Mouse (Mus musculus) limb, embryonic 11.5 days (tissue): Measurements from ENCODE around the gene Dirc2. TPM values are rescaled to one million over a fixed set of nuclear protein-coding genes. Genes with fewer than 3 reads are reported as not detected.

Source experiments
- ATAC-seq: fragments of 200-750 bp; cut with Nextera tagmentation; 2 replicates; pipeline ENCODE4 v1.8.0; 2017; ENCODE audit warnings: low read depth; ENCODE audit not compliant: insufficient number of reproducible peaks, low FRiP score, low TSS enrichment
- DNase-seq: peaks from one replicate; pipeline ENCODE4 v3.0.0-alpha.2; 2015; ENCODE audit warnings: low spot score
- H3K27ac ChIP-seq: fragments of 300-500 bp; sonication (generic); replicated peaks from 2 replicates; pipeline ENCODE4 v1.5.1; 2014; ENCODE audit warnings: low read depth, mild to moderate bottlenecking, low read length
- H3K27me3 ChIP-seq: fragments of 300-500 bp; sonication (generic); 2 replicates; pipeline ENCODE4 v1.6.1; 2014; ENCODE audit warnings: mild to moderate bottlenecking, low read length, mixed read lengths; ENCODE audit not compliant: control insufficient read depth, insufficient read depth
- H3K36me3 ChIP-seq: fragments of 300-500 bp; sonication (generic); 2 replicates; pipeline ENCODE4 v1.6.1; 2014; ENCODE audit warnings: mild to moderate bottlenecking, low read length, moderate library complexity, mixed read lengths; ENCODE audit not compliant: control insufficient read depth, insufficient read depth
- H3K4me1 ChIP-seq: fragments of 300-500 bp; sonication (generic); 2 replicates; pipeline ENCODE4 v1.6.1; 2014; ENCODE audit warnings: low read length, mixed read lengths; ENCODE audit not compliant: control insufficient read depth, insufficient read depth
- H3K4me2 ChIP-seq: fragments of 300-500 bp; sonication (generic); 2 replicates; pipeline ENCODE4 v1.6.1; 2014; ENCODE audit warnings: low read depth, mild to moderate bottlenecking, moderate library complexity; ENCODE audit not compliant: severe bottlenecking
- H3K4me3 ChIP-seq: fragments of 300-500 bp; sonication (generic); 2 replicates; pipeline ENCODE4 v1.5.1; 2014; ENCODE audit warnings: low read depth, low read length
- H3K9ac ChIP-seq: fragments of 300-500 bp; sonication (generic); 2 replicates; pipeline ENCODE4 v1.6.1; 2014; ENCODE audit warnings: mild to moderate bottlenecking, low read length
- H3K9me3 ChIP-seq: fragments of 300-500 bp; sonication (generic); 2 replicates; pipeline ENCODE4 v1.6.1; 2016; ENCODE audit warnings: low read length; ENCODE audit not compliant: control insufficient read depth
- WGBS: fragments of 180-500 bp; shearing (Covaris S2); extraction: QIAGEN DNeasy Blood & Tissue Kit; methylation state at CpG from one replicate; pipeline ENCODE4 v1.1.7; 2014; 5-methylcytosine and 5-hydroxymethylcytosine counted together
- polyA plus RNA-seq: library from polyadenylated mRNA; unstranded; fragments of >200 nt; fragmentation: Nextera tagmentation; extraction: Ambion mirVana; gene quantifications from 2 replicates; pipeline ENCODE4 v1.2.1, GENCODE M21; 2014

The Dirc2 gene
- polyA plus RNA-seq, 1 experiment from 2014 or later, result 13.0 TPM

DNA sequence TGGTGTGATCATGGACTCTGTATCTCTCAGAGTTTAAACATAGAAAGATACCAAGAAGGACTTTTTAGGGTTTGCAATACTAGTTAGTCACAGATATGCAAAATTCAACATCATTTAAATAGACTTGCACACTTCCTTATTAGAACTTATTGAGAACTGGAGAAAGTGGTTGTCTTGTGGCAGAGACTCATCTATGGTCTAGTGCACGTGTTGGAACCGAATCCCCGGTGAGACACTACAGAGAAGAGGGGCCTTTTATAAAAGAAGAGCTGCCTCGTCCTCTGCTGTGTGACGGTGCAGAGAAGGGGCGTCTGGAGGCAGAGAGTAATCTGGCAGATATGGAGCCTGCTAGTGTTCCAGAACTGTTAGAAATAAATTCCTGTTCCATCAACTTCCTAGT, 44.6 kb downstream of the Dirc2 start:
- Histone ChIP-seq H3K4me3 (no peak overlapping the region), H3K27ac (no peak overlapping the region), H3K36me3 (no peaks in the 10 kb centered on the region), H3K4me1 (no peaks in the 10 kb centered on the region), H3K9me3 (no peaks in the 10 kb centered on the region), H3K27me3 (no peaks in the 10 kb centered on the region), H3K4me2 (no peak overlapping the region), H3K9ac (no peak overlapping the region)
- no peak for DNase-seq
- ATAC-seq, result no peak
- 92% methylated on average over 6 of the region's 6 CpGs for WGBS

DNA sequence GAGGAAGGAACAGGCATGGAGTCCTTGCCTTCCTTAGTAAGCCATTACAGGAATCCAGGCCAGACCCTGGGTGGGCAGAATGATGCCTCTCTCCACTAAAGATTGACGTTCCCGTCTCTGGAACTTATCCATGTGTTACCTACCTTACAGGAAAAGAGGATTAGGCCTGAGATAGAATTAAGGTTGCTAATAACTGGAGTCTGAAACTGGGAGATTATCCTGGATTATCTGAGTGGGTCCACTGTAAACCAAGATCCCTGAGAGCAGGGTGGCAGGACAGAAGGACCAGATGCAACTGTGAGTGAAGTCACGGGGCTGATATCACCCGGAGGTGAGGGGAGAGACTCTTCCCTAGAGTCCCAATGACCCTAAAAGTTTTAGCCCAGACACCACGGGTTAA, 51.4 kb downstream of the Dirc2 start:
- H3K4me3 ChIP-seq, result no peak overlapping the region
- H3K36me3 ChIP-seq, result no peaks in the 10 kb centered on the region; the same call in 1 of the 2 replicates
- DNase-seq (no peak), ATAC-seq (no peak)
- H3K27ac ChIP-seq, result no peak overlapping the region
- peaks cover 14% of the 10 kb centered on the region; the same call in 1 of the 2 replicates for H3K4me1 ChIP-seq
- 77% methylated on average over 5 of the region's 5 CpGs for WGBS
- H3K9me3 ChIP-seq, result no peaks in the 10 kb centered on the region
- no peak overlapping the region for H3K4me2 ChIP-seq
- H3K9ac ChIP-seq, result no peak overlapping the region
- H3K27me3 ChIP-seq, result no peaks in the 10 kb centered on the region

DNA sequence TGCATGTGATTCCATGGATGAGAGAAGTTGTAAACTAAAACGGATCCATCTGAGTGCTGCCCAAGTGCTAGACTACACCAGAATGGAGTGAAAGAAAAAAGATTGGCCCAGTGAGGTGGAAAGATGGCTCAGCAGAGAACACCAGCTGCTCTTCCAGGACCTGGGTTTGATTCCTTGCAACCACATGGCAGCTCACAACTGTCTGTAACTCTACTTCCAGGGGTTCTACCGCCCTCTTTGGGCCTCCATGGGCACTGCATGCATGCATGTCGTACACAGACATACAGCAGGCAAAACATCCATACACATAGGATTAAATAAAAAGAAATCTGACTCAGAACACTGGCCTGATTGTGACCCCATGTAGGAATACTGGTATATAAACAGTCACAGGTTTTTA, 52.9 kb downstream of the Dirc2 start:
- 80% methylated on average over 3 of the region's 3 CpGs for WGBS
- Histone ChIP-seq H3K9ac (no peak overlapping the region), H3K27ac (no peak overlapping the region), H3K36me3 (no peaks in the 10 kb centered on the region; the same call in 1 of the 2 replicates), H3K9me3 (no peaks in the 10 kb centered on the region), H3K4me3 (no peak overlapping the region), H3K4me2 (no peak overlapping the region), H3K4me1 (peaks cover 28% of the 10 kb centered on the region), H3K27me3 (no peaks in the 10 kb centered on the region)
- ATAC-seq (no peak), DNase-seq (no peak)

DNA sequence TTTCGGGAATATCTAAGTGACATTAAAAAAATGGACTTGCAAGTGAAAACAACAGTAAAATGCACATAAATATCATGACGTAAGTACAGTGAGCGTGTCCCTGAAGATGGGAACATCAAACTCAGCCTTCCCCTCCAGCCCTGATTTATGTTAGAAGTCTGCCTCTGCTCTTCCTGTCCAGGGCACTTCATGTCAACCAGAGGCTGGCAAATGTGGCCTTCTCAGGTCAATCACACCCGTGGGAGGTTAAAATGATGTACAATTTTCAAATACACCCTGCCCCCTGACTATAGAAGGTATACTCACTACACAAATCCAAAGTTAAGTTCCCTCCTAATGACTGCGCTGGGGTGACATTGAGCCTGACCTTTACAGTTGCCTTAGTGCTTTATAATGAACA, 53.4 kb downstream of the Dirc2 start:
- no peak overlapping the region for H3K9ac ChIP-seq
- H3K36me3 ChIP-seq, result no peaks in the 10 kb centered on the region; the same call in 1 of the 2 replicates
- H3K4me1 ChIP-seq, result peaks cover 32% of the 10 kb centered on the region
- WGBS, result 90% methylated on average over 5 of the region's 5 CpGs
- no peak overlapping the region for H3K4me3 ChIP-seq
- no peak overlapping the region for H3K27ac ChIP-seq
- no peak overlapping the region for H3K4me2 ChIP-seq
- no peaks in the 10 kb centered on the region for H3K9me3 ChIP-seq
- no peaks in the 10 kb centered on the region for H3K27me3 ChIP-seq
- ATAC-seq (no peak), DNase-seq (no peak)

DNA sequence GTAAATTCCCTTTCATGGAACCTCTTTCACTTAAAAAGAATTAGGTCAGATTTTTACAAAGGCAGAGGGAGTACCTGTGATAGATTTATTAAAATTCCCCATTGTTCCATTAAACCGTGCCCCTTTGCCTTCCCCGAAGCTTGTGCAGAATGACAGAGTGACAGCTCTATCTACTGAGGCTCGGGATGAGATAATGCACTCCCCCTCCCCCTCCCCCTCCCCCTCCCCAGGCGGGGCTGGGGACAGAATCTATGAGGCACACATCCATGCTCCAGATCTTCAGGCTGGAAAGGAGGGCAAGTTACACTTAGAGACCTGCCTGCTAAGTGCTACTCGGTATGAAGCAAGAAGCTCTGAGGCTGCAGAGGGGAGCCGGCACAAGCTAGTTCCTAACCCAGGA, 53.8 kb downstream of the Dirc2 start:
- H3K9me3 ChIP-seq, result no peaks in the 10 kb centered on the region
- ATAC-seq (no peak), DNase-seq (no peak)
- no peak overlapping the region for H3K4me2 ChIP-seq
- no peaks in the 10 kb centered on the region; the same call in 1 of the 2 replicates for H3K36me3 ChIP-seq
- H3K4me1 ChIP-seq, result peaks cover 36% of the 10 kb centered on the region
- H3K9ac ChIP-seq, result no peak overlapping the region
- H3K27ac ChIP-seq, result no peak overlapping the region
- 79% methylated on average over 6 of the region's 6 CpGs for WGBS
- no peak overlapping the region for H3K4me3 ChIP-seq
- no peaks in the 10 kb centered on the region for H3K27me3 ChIP-seq

DNA sequence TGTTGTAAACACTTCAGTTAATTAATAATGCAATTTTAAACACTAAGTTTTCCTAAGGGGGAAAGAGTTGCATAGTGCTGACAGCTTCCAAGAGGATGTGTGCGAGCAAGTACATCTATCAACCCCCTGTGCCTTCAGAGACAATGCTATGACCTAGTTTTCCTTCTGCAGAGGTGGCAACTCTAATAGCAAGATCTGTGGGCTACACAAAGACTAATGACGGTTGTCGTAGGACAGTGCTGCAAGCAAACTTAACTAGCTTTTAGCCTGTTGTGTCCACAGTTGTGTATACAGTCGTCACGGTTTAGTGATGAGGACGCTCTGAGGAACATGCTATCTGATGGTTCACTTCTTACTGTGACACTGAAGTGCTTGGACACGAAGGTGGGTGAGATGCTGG, 54.5 kb downstream of the Dirc2 start:
- ATAC-seq (no peak), DNase-seq (no peak)
- 90% methylated on average over 7 of the region's 7 CpGs for WGBS
- Histone ChIP-seq H3K4me2 (no peak overlapping the region), H3K9ac (no peak overlapping the region), H3K4me3 (no peak overlapping the region), H3K27me3 (no peaks in the 10 kb centered on the region), H3K27ac (no peak overlapping the region), H3K4me1 (peaks cover 36% of the 10 kb centered on the region), H3K9me3 (no peaks in the 10 kb centered on the region), H3K36me3 (no peaks in the 10 kb centered on the region; the same call in 1 of the 2 replicates)

DNA sequence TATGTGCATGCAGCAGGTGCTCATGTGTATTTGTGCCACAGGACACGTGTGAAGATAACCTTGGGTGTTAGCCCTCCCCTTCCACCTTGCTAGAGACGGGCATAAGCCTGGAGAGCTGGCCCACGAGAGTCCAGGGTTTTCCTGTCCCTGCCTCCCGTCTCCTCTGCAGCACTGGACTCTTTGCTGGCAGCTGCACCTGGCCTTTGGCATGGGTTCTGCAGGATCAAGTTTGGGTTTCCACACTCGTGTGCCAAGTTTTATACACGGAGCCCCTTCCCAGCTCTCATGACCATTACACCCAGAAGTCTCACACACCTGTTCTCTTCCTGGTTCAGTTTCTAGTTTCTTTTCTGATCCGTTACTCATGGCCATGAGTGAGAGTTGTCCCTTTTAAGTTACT, 55.5 kb downstream of the Dirc2 start:
- H3K27ac ChIP-seq, result no peak overlapping the region
- ATAC-seq (no peak), DNase-seq (no peak)
- H3K4me2 ChIP-seq, result no peak overlapping the region
- H3K9me3 ChIP-seq, result no peaks in the 10 kb centered on the region
- 61% methylated on average over 7 of the region's 7 CpGs for WGBS
- H3K4me1 ChIP-seq, result peaks cover 36% of the 10 kb centered on the region
- no peak overlapping the region for H3K4me3 ChIP-seq
- no peaks in the 10 kb centered on the region for H3K27me3 ChIP-seq
- H3K36me3 ChIP-seq, result no peaks in the 10 kb centered on the region; the same call in 1 of the 2 replicates
- no peak overlapping the region for H3K9ac ChIP-seq

DNA sequence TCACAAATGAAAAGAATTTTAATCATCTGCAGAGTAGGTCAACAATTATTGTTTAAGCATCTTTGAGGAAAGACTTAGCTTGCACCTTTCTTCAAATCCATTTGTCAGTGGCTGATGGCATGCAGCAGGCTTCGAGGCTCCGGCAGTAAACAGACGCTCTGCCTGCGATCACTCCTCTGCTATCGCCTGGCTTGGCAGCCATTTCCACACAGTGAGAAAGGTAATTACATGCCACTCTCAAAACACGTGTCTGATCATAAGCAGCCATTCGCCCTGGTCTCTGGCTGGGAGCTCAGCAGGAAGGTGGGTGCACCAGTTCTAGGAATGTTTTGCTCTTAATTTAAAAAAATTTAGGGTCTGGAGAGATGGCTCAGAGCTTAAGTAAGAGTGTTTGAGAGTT, 58.2 kb downstream of the Dirc2 start:
- ATAC-seq (no peak), DNase-seq (no peak)
- Histone ChIP-seq H3K27ac (no peak overlapping the region), H3K9ac (no peak overlapping the region), H3K9me3 (no peaks in the 10 kb centered on the region), H3K4me3 (no peak overlapping the region), H3K4me1 (peaks cover 36% of the 10 kb centered on the region), H3K4me2 (no peak overlapping the region), H3K27me3 (no peaks in the 10 kb centered on the region), H3K36me3 (no peaks in the 10 kb centered on the region; the same call in 1 of the 2 replicates)
- WGBS, result 31% methylated on average over 7 of the region's 7 CpGs

DNA sequence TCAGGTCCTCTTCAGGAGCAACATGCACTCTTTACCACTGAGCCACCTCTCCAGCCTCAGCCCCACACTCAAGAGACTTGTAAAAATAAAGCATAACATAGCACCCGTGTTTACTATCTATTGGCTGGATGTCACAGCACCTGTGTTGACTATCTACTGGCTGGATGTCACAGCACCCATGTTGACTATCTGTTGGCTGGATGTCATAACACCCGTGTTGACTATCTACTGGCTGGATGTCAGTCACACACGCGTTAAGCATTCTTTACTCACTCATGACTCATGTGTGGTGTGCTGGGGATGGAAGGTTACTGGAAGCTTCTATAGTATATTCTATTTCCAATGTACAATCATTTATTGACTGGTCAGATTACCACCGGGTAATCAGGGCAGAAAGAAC, 62.2 kb downstream of the Dirc2 start:
- Histone ChIP-seq H3K9me3 (no peaks in the 10 kb centered on the region), H3K4me1 (peaks cover 20% of the 10 kb centered on the region), H3K9ac (no peak overlapping the region), H3K27me3 (no peaks in the 10 kb centered on the region), H3K4me3 (no peak overlapping the region), H3K27ac (no peak overlapping the region), H3K4me2 (no peak overlapping the region), H3K36me3 (no peaks in the 10 kb centered on the region)
- WGBS, result 94% methylated on average over 5 of the region's 5 CpGs
- no peak for ATAC-seq
- DNase-seq, result no peak
